Mouse (Mus musculus): ENCODE measurements at regions not wholly inside any gene's neighbourhood (a gene's known extent, or its start where the extent isn't known, plus 50 kb on each side); places are given as distances from the start of the nearest gene placed in this dataset.

DNA sequence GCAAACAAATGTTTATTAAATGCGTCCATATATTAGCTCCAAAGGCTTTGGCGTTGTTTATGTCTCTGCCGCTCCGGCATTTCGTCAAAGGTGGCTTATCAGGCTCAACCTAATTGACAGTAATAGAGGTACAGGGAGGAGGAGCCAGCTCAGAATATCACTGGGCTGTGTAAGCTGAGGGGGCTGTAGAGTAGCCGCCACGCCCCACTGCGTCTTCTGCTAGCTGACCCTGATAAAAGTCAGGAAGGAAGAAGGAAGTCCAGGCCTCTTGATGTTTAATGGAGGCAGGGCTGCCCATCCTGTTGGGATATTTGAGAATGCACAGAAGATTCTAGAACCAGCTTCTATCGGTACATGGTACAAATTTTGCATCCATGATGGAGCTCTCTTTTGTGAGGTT, 175.2 kb upstream of the Zfp507 start:
- Histone ChIP-seq H3K27me3 (ENCODE audit: control insufficient read depth, insufficient read depth, low read length) (no peaks in the 10 kb centered on the region), H3K27ac (ENCODE audit: control insufficient read depth, insufficient read depth, low read depth, low read length) (no peak overlapping the region), H3K4me3 (ENCODE audit: control insufficient read depth, low read depth, low read length) (no peak overlapping the region), H3K36me3 (ENCODE audit: control insufficient read depth, insufficient read depth, low read length) (no peaks in the 10 kb centered on the region), H3K4me1 (ENCODE audit: control insufficient read depth, insufficient read depth, low read length) (peaks cover 2% of the 10 kb centered on the region; the same call in 1 of the 2 replicates)
- TF ChIP-seq POLR2A (IDR thresholded peaks at IDR 0.05; ENCODE audit: control insufficient read depth, low read depth, low read length) (no peak), CTCF (IDR thresholded peaks at IDR 0.05; ENCODE audit: control insufficient read depth, insufficient read depth, insufficient replicate concordance, low read depth, low read length) (no peak)

DNA sequence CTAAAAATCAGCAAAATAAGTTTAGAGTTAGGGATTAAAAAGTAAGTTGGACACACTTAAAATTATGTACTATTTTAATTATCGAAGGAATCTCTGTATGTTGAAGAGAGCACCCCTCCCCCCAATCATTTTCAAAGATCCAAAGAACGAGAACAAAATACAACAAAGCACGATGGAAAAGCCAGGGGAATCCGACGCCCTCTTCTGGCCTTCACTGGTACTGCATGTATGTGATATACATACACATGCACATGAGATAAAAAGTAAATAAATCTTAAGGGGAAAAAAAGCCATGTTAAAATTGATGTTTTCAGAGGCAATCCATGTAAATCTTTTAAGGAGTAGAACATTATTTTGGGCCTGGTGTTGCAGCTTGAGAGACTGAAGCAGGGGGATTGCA, 155.9 kb upstream of the Zfp507 start:
- no peak for TF ChIP-seq POLR2A (IDR thresholded peaks at IDR 0.05; ENCODE audit: control insufficient read depth, low read depth, low read length)
- TF ChIP-seq CTCF (IDR thresholded peaks at IDR 0.05; ENCODE audit: control insufficient read depth, insufficient read depth, insufficient replicate concordance, low read depth, low read length) = no peak
- no peak overlapping the region for H3K27ac ChIP-seq (ENCODE audit: control insufficient read depth, insufficient read depth, low read depth, low read length)

GRCm38 (mm10) chr7:35958052-35958451, 155.2 kb upstream of the Zfp507 start:
- no peak overlapping the region for H3K27ac ChIP-seq (ENCODE audit: control insufficient read depth, insufficient read depth, low read depth, low read length)
- peaks cover 6% of the 10 kb centered on the region for H3K4me1 ChIP-seq (ENCODE audit: control insufficient read depth, insufficient read depth, low read length)
- TF ChIP-seq POLR2A (IDR thresholded peaks at IDR 0.05; ENCODE audit: control insufficient read depth, low read depth, low read length) (no peak), CTCF (IDR thresholded peaks at IDR 0.05; ENCODE audit: control insufficient read depth, insufficient read depth, insufficient replicate concordance, low read depth, low read length) (no peak)
- no peaks in the 10 kb centered on the region for H3K27me3 ChIP-seq (ENCODE audit: control insufficient read depth, insufficient read depth, low read length)
- H3K36me3 ChIP-seq (ENCODE audit: control insufficient read depth, insufficient read depth, low read length) = no peaks in the 10 kb centered on the region
- no peak overlapping the region for H3K4me3 ChIP-seq (ENCODE audit: control insufficient read depth, low read depth, low read length)

More for the DNA sequence above, 155.9 kb upstream of the Zfp507 start:
- Histone ChIP-seq H3K36me3 (ENCODE audit: control insufficient read depth, insufficient read depth, low read length) (no peaks in the 10 kb centered on the region), H3K4me3 (ENCODE audit: control insufficient read depth, low read depth, low read length) (no peak overlapping the region), H3K4me1 (ENCODE audit: control insufficient read depth, insufficient read depth, low read length) (peaks cover 6% of the 10 kb centered on the region), H3K27me3 (ENCODE audit: control insufficient read depth, insufficient read depth, low read length) (no peaks in the 10 kb centered on the region)

GRCm38 (mm10) chr7:35948794-35949193, 146.0 kb upstream of the Zfp507 start:
- Histone ChIP-seq H3K4me3 (ENCODE audit: control insufficient read depth, low read depth, low read length) (no peak overlapping the region), H3K36me3 (ENCODE audit: control insufficient read depth, insufficient read depth, low read length) (no peaks in the 10 kb centered on the region), H3K27ac (ENCODE audit: control insufficient read depth, insufficient read depth, low read depth, low read length) (no peak overlapping the region), H3K4me1 (ENCODE audit: control insufficient read depth, insufficient read depth, low read length) (0 out of 2 replicates have a peak, but pooled peaks cover 3% of the 10 kb centered on the region), H3K27me3 (ENCODE audit: control insufficient read depth, insufficient read depth, low read length) (no peaks in the 10 kb centered on the region)
- TF ChIP-seq POLR2A (IDR thresholded peaks at IDR 0.05; ENCODE audit: control insufficient read depth, low read depth, low read length) (no peak), CTCF (IDR thresholded peaks at IDR 0.05; ENCODE audit: control insufficient read depth, insufficient read depth, insufficient replicate concordance, low read depth, low read length) (no peak)

- Histone ChIP-seq H3K27me3 (ENCODE audit: control insufficient read depth, insufficient read depth, low read length) (no peaks in the 10 kb centered on the region), H3K36me3 (ENCODE audit: control insufficient read depth, insufficient read depth, low read length) (no peaks in the 10 kb centered on the region), H3K4me1 (ENCODE audit: control insufficient read depth, insufficient read depth, low read length) (0 out of 2 replicates have a peak, but pooled peaks cover 3% of the 10 kb centered on the region), H3K27ac (ENCODE audit: control insufficient read depth, insufficient read depth, low read depth, low read length) (no peak overlapping the region), H3K4me3 (ENCODE audit: control insufficient read depth, low read depth, low read length) (no peak overlapping the region)
- TF ChIP-seq CTCF (IDR thresholded peaks at IDR 0.05; ENCODE audit: control insufficient read depth, insufficient read depth, insufficient replicate concordance, low read depth, low read length) = no peak
- no peak for TF ChIP-seq POLR2A (IDR thresholded peaks at IDR 0.05; ENCODE audit: control insufficient read depth, low read depth, low read length)
These were observed 145.6 kb upstream of the Zfp507 start for GRCm38 (mm10) chr7:35948389-35948788.

- H3K4me3 ChIP-seq (ENCODE audit: control insufficient read depth, low read depth, low read length) = no peak overlapping the region
- no peaks in the 10 kb centered on the region for H3K4me1 ChIP-seq (ENCODE audit: control insufficient read depth, insufficient read depth, low read length)
- no peak overlapping the region for H3K27ac ChIP-seq (ENCODE audit: control insufficient read depth, insufficient read depth, low read depth, low read length)
- no peaks in the 10 kb centered on the region for H3K27me3 ChIP-seq (ENCODE audit: control insufficient read depth, insufficient read depth, low read length)
- H3K36me3 ChIP-seq (ENCODE audit: control insufficient read depth, insufficient read depth, low read length) = no peaks in the 10 kb centered on the region
- no peak for TF ChIP-seq POLR2A (IDR thresholded peaks at IDR 0.05; ENCODE audit: control insufficient read depth, low read depth, low read length)
- TF ChIP-seq CTCF (IDR thresholded peaks at IDR 0.05; ENCODE audit: control insufficient read depth, insufficient read depth, insufficient replicate concordance, low read depth, low read length) = no peak
These were observed 138.3 kb upstream of the Zfp507 start for GRCm38 (mm10) chr7:35941086-35941485.

- TF ChIP-seq POLR2A (IDR thresholded peaks at IDR 0.05; ENCODE audit: control insufficient read depth, low read depth, low read length) (no peak), CTCF (IDR thresholded peaks at IDR 0.05; ENCODE audit: control insufficient read depth, insufficient read depth, insufficient replicate concordance, low read depth, low read length) (no peak)
- no peak overlapping the region for H3K27ac ChIP-seq (ENCODE audit: control insufficient read depth, insufficient read depth, low read depth, low read length)
- H3K27me3 ChIP-seq (ENCODE audit: control insufficient read depth, insufficient read depth, low read length) = no peaks in the 10 kb centered on the region
- no peak overlapping the region for H3K4me3 ChIP-seq (ENCODE audit: control insufficient read depth, low read depth, low read length)
- H3K36me3 ChIP-seq (ENCODE audit: control insufficient read depth, insufficient read depth, low read length) = no peaks in the 10 kb centered on the region
- H3K4me1 ChIP-seq (ENCODE audit: control insufficient read depth, insufficient read depth, low read length) = no peaks in the 10 kb centered on the region
These were observed 135.5 kb upstream of the Zfp507 start for GRCm38 (mm10) chr7:35938123-35938869.

Measured in testis, adult 2 months (tissue).